ENCODE assay signal across 10 mouse cellular contexts in the genomic region with DNA sequence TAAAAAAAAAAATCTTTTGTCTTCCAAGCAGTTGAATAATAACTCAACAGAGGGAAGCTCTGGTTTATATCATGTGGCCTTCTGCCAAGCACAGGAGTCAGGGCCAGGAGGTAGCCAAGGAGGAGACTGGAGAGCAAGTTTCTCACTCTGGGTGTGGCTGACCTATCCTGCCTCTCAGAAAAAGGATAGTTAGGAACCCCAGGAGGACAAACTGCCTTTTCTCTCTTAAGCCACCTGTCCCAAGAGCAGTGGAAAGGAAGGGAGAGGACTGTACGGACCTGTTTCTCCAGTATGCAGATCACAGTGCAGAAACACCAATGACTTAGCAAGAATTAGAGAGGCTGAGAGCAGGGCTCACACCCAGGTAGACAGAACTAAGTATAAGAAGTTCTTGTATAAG. TPM values are rescaled to one million over a fixed set of nuclear protein-coding genes. Genes with fewer than 3 reads are reported as not detected.
DNase-seq lines count a peak whose midpoint lies in the region; ATAC-seq and TF ChIP-seq lines count a peak whose summit lies in the region.
"Had no signal": no experiment of that assay in that cellular context is flagged by ENCODE, and none has a peak within 500 bp of the region (broad histone marks: within the 10 kb centered on the region; RNA-seq: fewer than 3 reads in every experiment).

No protein-coding gene starts in this region.

- no peaks in the 10 kb centered on the region for H3K9me3 ChIP-seq in lung, embryonic 14.5 days (ENCODE audit: low read depth, low read length)
- no peaks in the 10 kb centered on the region for H3K9me3 ChIP-seq in midbrain, embryonic 14.5 days (ENCODE audit: control insufficient read depth, low read length)
- H3K9me3 ChIP-seq: hindbrain, embryonic 15.5 days had no signal

- no peak overlapping the region for H3K4me2 ChIP-seq in lung, embryonic 14.5 days
- no peak overlapping the region for H3K4me2 ChIP-seq in midbrain, embryonic 14.5 days (ENCODE audit: low read length)
- H3K4me2 ChIP-seq: hindbrain, embryonic 15.5 days had no signal

- peak; percentile 52; the same call in 1 of the 2 replicates for ATAC-seq in lung, embryonic 14.5 days (ENCODE audit: insufficient read depth)
- ATAC-seq in midbrain, embryonic 14.5 days (ENCODE audit: low FRiP score, low TSS enrichment) = no peak

- no peak overlapping the region for H3K4me3 ChIP-seq in lung, embryonic 14.5 days (ENCODE audit: low read depth, low read length)
- no peak overlapping the region for H3K4me3 ChIP-seq in lung, adult 2 months (replicated peaks; ENCODE audit: extremely low read depth, low read depth, low read length)
- no peak overlapping the region for H3K4me3 ChIP-seq in midbrain, embryonic 14.5 days (replicated peaks; ENCODE audit: low read depth, low read length)
- H3K4me3 ChIP-seq: hindbrain, embryonic 15.5 days had no signal

- WGBS in lung, embryonic 14.5 days = 53% methylated on average over 1 of the region's 1 CpGs
- WGBS in lung, adult 2 months = 52% methylated on average over 1 of the region's 1 CpGs
- 89% methylated on average over 1 of the region's 1 CpGs for WGBS in midbrain, embryonic 14.5 days

- peak; percentile 60 for DNase-seq in lung, embryonic 14.5 days
- no peak for DNase-seq in lung, adult 2 months
- DNase-seq in heart, postnatal 25 days (ENCODE audit: low spot score) = peak; percentile 37
- DNase-seq in kidney, postnatal 14 days = peak; percentile 80
- no peak for DNase-seq in midbrain, embryonic 14.5 days
- DNase-seq in ovary, postnatal 36 days (ENCODE audit: low spot score) = no peak
- DNase-seq in left cerebral cortex, postnatal 4 days = no peak
- DNase-seq: thymus, postnatal 36 days had no signal

- TF ChIP-seq CTCF in lung, embryonic 14.5 days (IDR thresholded peaks at IDR 0.05; ENCODE audit: low read depth) = no peak
- TF ChIP-seq CTCF in lung, adult 2 months (IDR thresholded peaks at IDR 0.05; ENCODE audit: insufficient read depth, low read length) = no peak

- H3K9ac ChIP-seq in lung, embryonic 14.5 days = no peak overlapping the region
- no peak overlapping the region for H3K9ac ChIP-seq in midbrain, embryonic 14.5 days (replicated peaks; ENCODE audit: low read length)
- H3K9ac ChIP-seq: hindbrain, embryonic 15.5 days had no signal

- no peaks in the 10 kb centered on the region for H3K27me3 ChIP-seq in lung, embryonic 14.5 days (ENCODE audit: insufficient read depth, low read length)
- H3K27me3 ChIP-seq in midbrain, embryonic 14.5 days (ENCODE audit: control insufficient read depth, insufficient read depth, low read length) = no peaks in the 10 kb centered on the region
- H3K27me3 ChIP-seq: hindbrain, embryonic 15.5 days had no signal

- peaks cover 64% of the 10 kb centered on the region for H3K36me3 ChIP-seq in lung, embryonic 14.5 days (ENCODE audit: insufficient read depth)
- H3K36me3 ChIP-seq in midbrain, embryonic 14.5 days (ENCODE audit: control insufficient read depth, insufficient read depth, low read length) = peaks cover 1% of the 10 kb centered on the region; the same call in 1 of the 2 replicates
- H3K36me3 ChIP-seq: hindbrain, embryonic 15.5 days had no signal

- TF ChIP-seq POLR2A in lung, adult 2 months (IDR thresholded peaks at IDR 0.05; ENCODE audit: borderline replicate concordance, extremely low read depth, low read depth, low read length) = no peak

- peaks cover 4% of the 10 kb centered on the region; the same call in 1 of the 2 replicates for H3K4me1 ChIP-seq in lung, embryonic 14.5 days (ENCODE audit: insufficient read depth)
- peaks cover 19% of the 10 kb centered on the region for H3K4me1 ChIP-seq in lung, adult 2 months (ENCODE audit: control insufficient read depth, insufficient read depth, low read length)
- no peaks in the 10 kb centered on the region for H3K4me1 ChIP-seq in midbrain, embryonic 14.5 days (ENCODE audit: control insufficient read depth, insufficient read depth, low read length)

- intact Hi-C loops in heart, postnatal 25 days (cut with DNase I) = no loop called here
- intact Hi-C loops in left cerebral cortex, postnatal 4 days (cut with DNase I) = no loop called here

- peak overlapping the region; percentile 46 for H3K27ac ChIP-seq in lung, embryonic 14.5 days (ENCODE audit: low read depth)
- no peak overlapping the region for H3K27ac ChIP-seq in midbrain, embryonic 14.5 days (replicated peaks; ENCODE audit: low read depth, low read length)
- H3K27ac ChIP-seq: hindbrain, embryonic 15.5 days had no signal

RNA-seq across cellular contexts. Expression of gene Plpp3, which starts 57.3 kb away (rescaled TPM):
- polyA plus RNA-seq in lung, embryonic 14.5 days (2014; fragmentation: Nextera tagmentation; extraction: Ambion mirVana) = 64.8 and 67.1 TPM in 2 replicates
- 170 and 187 TPM in 2 replicates for polyA plus RNA-seq in lung, adult 2 months (2012; rRNA removed)
- total RNA-seq in heart, postnatal 25 days (2021) = 10 to 100 TPM; 71.9 to 74.8 TPM
- polyA plus RNA-seq in midbrain, embryonic 14.5 days (2014; fragmentation: Nextera tagmentation; extraction: Ambion mirVana) = 51.7 and 62.4 TPM in 2 replicates
- total RNA-seq in left cerebral cortex, postnatal 4 days (2021) = 10 to 100 TPM; 65.1 to 71.3 TPM
- total RNA-seq: MEL had no signal

Comparison
In these comparisons a context has a peak if more than half of its experiments do, and no peak if none do; other contexts are left out.
1. DNase-seq: peak in lung, embryonic 14.5 days (single experiment), heart, postnatal 25 days (single experiment) and kidney, postnatal 14 days (single experiment); none in lung, adult 2 months (single experiment), midbrain, embryonic 14.5 days (single experiment), ovary, postnatal 36 days (single experiment) and left cerebral cortex, postnatal 4 days (single experiment).